Mouse (Mus musculus): ENCODE results near the gene Ifit3b. TPM values are rescaled to one million over a fixed set of nuclear protein-coding genes. Genes with fewer than 3 reads are reported as not detected.
"Not testable (repeated sequence)": the region's sequence is repeated elsewhere in the genome, so short reads cannot be mapped to it uniquely, and the experiment has no call there.

The Ifit3b gene
- 0.41 TPM in 1 of 2 replicates, not detected in the other for polyA plus RNA-seq (2014; fragmentation: Nextera tagmentation; extraction: Ambion mirVana)

DNA sequence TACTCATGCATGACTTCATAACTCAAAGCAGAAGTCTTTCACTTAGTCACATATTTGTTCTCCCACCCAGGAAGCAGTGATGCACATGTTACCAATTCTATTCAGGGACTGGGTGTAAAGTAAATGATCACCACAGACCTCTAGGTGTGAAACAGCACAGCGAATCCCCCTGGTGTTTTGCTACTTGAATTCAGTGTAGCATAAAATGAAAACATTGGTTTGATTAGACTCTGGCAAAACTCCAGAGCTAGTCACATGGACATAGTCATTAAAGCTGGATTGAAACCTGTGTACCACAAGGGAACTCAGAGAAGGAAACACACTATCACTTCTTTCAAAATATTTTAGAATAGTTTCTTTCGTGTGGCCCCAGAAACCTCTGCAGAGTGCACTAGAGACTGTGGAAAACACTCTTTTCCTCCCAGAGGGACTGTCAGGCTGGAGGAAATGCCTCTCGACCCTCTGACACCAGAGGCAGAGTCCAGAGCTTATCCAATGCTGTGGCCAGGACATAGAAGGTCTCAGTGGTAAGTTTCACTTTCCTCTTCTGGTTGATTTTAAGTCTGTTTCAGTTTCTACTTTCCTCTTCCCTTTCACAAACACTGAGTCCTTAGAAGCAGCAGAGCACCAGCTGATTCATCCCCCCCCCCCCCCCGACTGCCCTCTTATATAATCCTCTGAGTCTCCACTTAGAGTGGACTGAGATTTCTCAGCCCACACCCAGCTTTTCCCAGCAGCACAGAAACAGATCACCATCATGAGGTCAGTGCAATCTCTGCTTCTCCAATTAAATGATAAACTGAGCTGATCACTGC is at the start of gene Ifit3b:
Gene Ifit3b (plus strand): TSS at position 734 of the 815 bp plus-strand sequence.
- not testable (repeated sequence) for H3K4me1 ChIP-seq (ENCODE audit: control insufficient read depth, insufficient read depth, low read length); H3K4me3 ChIP-seq (ENCODE audit: low read length); H3K9me3 ChIP-seq (ENCODE audit: control insufficient read depth, low read length); H3K27me3 ChIP-seq (ENCODE audit: control insufficient read depth, insufficient read depth, low read length); H3K27ac ChIP-seq (ENCODE audit: low read depth, low read length); H3K4me2 ChIP-seq (replicated peaks; ENCODE audit: low read depth, low read length); H3K36me3 ChIP-seq (ENCODE audit: control insufficient read depth, insufficient read depth, low read length); H3K9ac ChIP-seq (ENCODE audit: low read depth, low read length)
- 42% methylated on average over 4 of the region's 4 CpGs for WGBS
- peak; percentile 77 for ATAC-seq (ENCODE audit: low FRiP score, low TSS enrichment)

GRCm38 (mm10) chr19:34562556-34562955 is 45.2 kb upstream of the Ifit3b start:
- ATAC-seq (ENCODE audit: low FRiP score, low TSS enrichment), result no peak
- H3K9ac ChIP-seq (ENCODE audit: low read depth, low read length), result no peak overlapping the region
- H3K4me3 ChIP-seq (ENCODE audit: low read length), result no peak overlapping the region
- H3K27me3 ChIP-seq (ENCODE audit: control insufficient read depth, insufficient read depth, low read length), result no peaks in the 10 kb centered on the region
- no peaks in the 10 kb centered on the region for H3K4me1 ChIP-seq (ENCODE audit: control insufficient read depth, insufficient read depth, low read length)
- no peak overlapping the region for H3K27ac ChIP-seq (ENCODE audit: low read depth, low read length)
- no peaks in the 10 kb centered on the region for H3K36me3 ChIP-seq (ENCODE audit: control insufficient read depth, insufficient read depth, low read length)
- no peak overlapping the region for H3K4me2 ChIP-seq (replicated peaks; ENCODE audit: low read depth, low read length)
- H3K9me3 ChIP-seq (ENCODE audit: control insufficient read depth, low read length), result no peaks in the 10 kb centered on the region

DNA sequence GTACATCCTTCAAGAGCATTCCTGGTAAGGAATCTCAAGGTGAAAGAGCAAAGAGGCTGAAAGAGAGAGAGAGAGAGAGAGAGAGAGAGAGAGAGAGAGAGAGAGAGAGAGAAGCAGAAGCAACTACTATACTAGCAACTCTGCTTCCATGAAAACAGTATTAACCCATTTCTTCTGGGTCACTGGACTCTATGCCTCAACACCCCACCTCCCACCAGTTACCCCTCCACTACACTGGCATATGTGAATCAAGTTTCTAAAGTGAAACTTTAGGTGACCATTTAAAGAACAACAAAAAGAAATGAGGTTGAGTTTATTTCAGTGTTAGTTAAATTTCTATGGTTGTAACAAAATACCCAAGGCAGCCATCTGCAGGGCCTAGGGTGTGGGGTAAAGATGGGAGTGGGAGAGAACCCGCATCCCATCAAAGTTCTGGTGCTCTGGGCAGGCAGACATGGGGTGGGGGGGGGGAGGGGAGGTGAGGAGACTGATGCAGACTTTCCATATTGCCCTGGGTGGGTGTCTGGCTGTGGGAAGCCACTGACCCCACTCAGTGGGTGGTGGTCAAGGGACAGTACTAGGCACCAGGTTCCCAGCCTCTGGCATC is 41.5 kb upstream of the Ifit3b start:
- 44% methylated on average over 1 of the region's 1 CpGs for WGBS
- H3K27me3 ChIP-seq (ENCODE audit: control insufficient read depth, insufficient read depth, low read length), result no peaks in the 10 kb centered on the region
- ATAC-seq (ENCODE audit: low FRiP score, low TSS enrichment), result peak; percentile 63

DNA sequence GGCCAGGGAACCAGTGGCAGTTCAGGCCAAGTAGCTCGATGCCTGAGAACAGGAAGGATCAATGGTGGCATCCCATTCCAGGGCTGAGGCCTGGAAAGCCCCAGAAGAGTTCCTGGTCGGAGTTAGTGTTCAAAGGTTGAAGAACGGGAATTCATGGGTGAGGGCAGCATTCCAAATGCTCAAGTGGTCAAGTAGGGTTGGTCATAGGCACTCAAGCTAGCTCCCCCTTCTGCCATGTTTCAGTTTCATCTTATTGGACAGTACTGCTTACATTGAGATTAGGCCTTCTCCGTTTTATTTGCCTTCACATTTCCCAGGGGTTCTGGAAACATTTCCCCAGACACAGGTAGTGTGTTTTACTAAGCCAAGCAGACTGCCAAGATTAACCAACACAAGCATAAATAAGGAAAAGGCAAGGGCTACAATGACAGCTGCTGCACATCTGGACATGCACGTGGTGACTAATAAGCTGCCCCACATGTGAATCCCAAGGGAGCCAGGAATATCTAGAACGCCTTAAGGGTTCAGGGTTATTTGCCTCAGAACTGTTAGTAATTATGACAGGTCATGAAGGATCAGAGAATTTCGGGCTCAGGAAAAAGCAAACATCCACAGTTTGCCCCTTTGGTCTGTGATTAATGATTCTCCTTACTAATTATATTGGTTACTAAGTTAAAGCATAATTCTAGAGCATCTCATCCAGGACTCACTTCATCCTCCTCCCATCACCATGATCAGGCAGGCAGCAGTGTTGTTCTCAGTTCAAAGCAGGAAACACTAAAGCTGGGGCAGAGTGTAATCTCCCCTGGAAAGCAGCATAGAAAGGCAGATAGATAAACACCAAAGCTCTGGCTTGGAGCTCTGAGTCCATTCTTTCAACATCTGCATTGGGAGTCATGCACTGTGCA is 38.5 kb upstream of the Ifit3b start:
- no peak overlapping the region for H3K27ac ChIP-seq (ENCODE audit: low read depth, low read length)
- ATAC-seq (ENCODE audit: low FRiP score, low TSS enrichment), result peak; percentile 74; the same call in 1 of the 2 replicates
- no peak overlapping the region for H3K9ac ChIP-seq (ENCODE audit: low read depth, low read length)
- 58% methylated on average over 7 of the region's 7 CpGs for WGBS
- H3K4me3 ChIP-seq (ENCODE audit: low read length), result no peak overlapping the region
- no peak overlapping the region for H3K4me2 ChIP-seq (replicated peaks; ENCODE audit: low read depth, low read length)
- no peaks in the 10 kb centered on the region for H3K27me3 ChIP-seq (ENCODE audit: control insufficient read depth, insufficient read depth, low read length)
- no peaks in the 10 kb centered on the region for H3K9me3 ChIP-seq (ENCODE audit: control insufficient read depth, low read length)
- 0 out of 2 replicates have a peak, but pooled peaks cover 13% of the 10 kb centered on the region for H3K4me1 ChIP-seq (ENCODE audit: control insufficient read depth, insufficient read depth, low read length)
- no peaks in the 10 kb centered on the region for H3K36me3 ChIP-seq (ENCODE audit: control insufficient read depth, insufficient read depth, low read length)

More for the DNA sequence above, 41.5 kb upstream of the Ifit3b start:
- H3K4me2 ChIP-seq (replicated peaks; ENCODE audit: low read depth, low read length), result no peak overlapping the region
- no peak overlapping the region for H3K9ac ChIP-seq (ENCODE audit: low read depth, low read length)
- H3K4me3 ChIP-seq (ENCODE audit: low read length), result no peak overlapping the region
- H3K9me3 ChIP-seq (ENCODE audit: control insufficient read depth, low read length), result no peaks in the 10 kb centered on the region
- H3K36me3 ChIP-seq (ENCODE audit: control insufficient read depth, insufficient read depth, low read length), result no peaks in the 10 kb centered on the region
- 0 out of 2 replicates have a peak, but pooled peaks cover 13% of the 10 kb centered on the region for H3K4me1 ChIP-seq (ENCODE audit: control insufficient read depth, insufficient read depth, low read length)
- H3K27ac ChIP-seq (ENCODE audit: low read depth, low read length), result no peak overlapping the region

DNA sequence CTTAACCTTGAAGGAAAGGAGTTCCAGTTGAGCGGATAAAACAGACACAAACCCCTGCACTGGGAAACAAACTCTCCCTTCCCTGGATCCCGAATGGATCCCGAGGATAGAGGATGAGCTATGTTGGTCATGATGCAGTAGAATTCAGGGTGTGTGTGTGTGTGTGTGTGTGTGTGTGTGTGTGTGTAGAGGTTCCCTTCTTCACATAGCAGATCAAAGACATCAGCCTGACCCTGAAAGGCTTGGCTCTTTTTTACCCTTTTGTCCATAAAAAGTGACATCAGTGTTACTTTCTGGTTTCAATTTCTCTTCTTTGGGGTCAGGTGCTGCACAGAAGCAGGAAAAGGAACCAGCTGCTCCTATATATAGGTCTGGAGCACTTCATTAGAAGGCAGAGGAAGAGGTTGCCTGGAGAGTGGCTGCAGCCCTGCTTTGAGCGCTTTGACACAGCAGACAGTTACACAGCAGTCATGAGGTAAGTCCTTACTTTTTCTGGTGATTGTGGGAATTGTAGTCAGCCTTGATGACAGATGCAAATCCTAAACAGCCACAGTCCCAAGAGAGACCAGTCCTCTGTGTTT is 37.8 kb upstream of the Ifit3b start:
- 34% methylated on average over 4 of the region's 4 CpGs for WGBS
- Histone ChIP-seq H3K27ac (ENCODE audit: low read depth, low read length) (no peak overlapping the region), H3K9me3 (ENCODE audit: control insufficient read depth, low read length) (no peaks in the 10 kb centered on the region), H3K9ac (ENCODE audit: low read depth, low read length) (no peak overlapping the region), H3K27me3 (ENCODE audit: control insufficient read depth, insufficient read depth, low read length) (no peaks in the 10 kb centered on the region), H3K36me3 (ENCODE audit: control insufficient read depth, insufficient read depth, low read length) (no peaks in the 10 kb centered on the region), H3K4me2 (replicated peaks; ENCODE audit: low read depth, low read length) (no peak overlapping the region), H3K4me3 (ENCODE audit: low read length) (no peak overlapping the region), H3K4me1 (ENCODE audit: control insufficient read depth, insufficient read depth, low read length) (0 out of 2 replicates have a peak, but pooled peaks cover 13% of the 10 kb centered on the region)
- ATAC-seq (ENCODE audit: low FRiP score, low TSS enrichment), result peak; percentile 66

DNA sequence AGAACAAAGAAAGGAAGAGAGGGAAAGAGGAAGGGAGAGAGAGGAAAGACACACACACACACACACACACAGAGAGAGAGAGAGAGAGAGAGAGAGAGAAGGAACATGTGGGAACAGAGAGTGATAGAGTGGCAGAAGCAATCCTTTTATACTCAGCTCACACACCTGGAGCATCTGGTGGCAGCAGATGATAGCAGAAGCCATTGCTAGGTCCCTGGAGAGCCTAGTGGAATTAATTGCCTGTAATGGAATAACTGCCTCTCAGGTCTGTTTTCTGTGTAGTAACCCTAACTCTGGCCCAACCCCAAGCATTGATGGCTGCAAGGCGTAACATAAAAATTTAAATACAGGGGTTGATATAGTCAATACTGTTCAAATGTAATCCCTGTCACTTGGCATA is 36.7 kb upstream of the Ifit3b start:
- Histone ChIP-seq H3K27ac (ENCODE audit: low read depth, low read length) (no peak overlapping the region), H3K4me2 (replicated peaks; ENCODE audit: low read depth, low read length) (no peak overlapping the region), H3K27me3 (ENCODE audit: control insufficient read depth, insufficient read depth, low read length) (no peaks in the 10 kb centered on the region)

GRCm38 (mm10) chr19:34573650-34574049 is 34.1 kb upstream of the Ifit3b start:
- ATAC-seq (ENCODE audit: low FRiP score, low TSS enrichment), result no peak
- Histone ChIP-seq H3K4me1 (ENCODE audit: control insufficient read depth, insufficient read depth, low read length) (0 out of 2 replicates have a peak, but pooled peaks cover 13% of the 10 kb centered on the region), H3K4me3 (ENCODE audit: low read length) (no peak overlapping the region), H3K36me3 (ENCODE audit: control insufficient read depth, insufficient read depth, low read length) (no peaks in the 10 kb centered on the region), H3K27ac (ENCODE audit: low read depth, low read length) (no peak overlapping the region), H3K9me3 (ENCODE audit: control insufficient read depth, low read length) (no peaks in the 10 kb centered on the region), H3K27me3 (ENCODE audit: control insufficient read depth, insufficient read depth, low read length) (no peaks in the 10 kb centered on the region), H3K9ac (ENCODE audit: low read depth, low read length) (no peak overlapping the region), H3K4me2 (replicated peaks; ENCODE audit: low read depth, low read length) (no peak overlapping the region)
- 95% methylated on average over 5 of the region's 5 CpGs for WGBS

More for the DNA sequence above, 36.7 kb upstream of the Ifit3b start:
- Histone ChIP-seq H3K36me3 (ENCODE audit: control insufficient read depth, insufficient read depth, low read length) (no peaks in the 10 kb centered on the region), H3K9me3 (ENCODE audit: control insufficient read depth, low read length) (no peaks in the 10 kb centered on the region), H3K9ac (ENCODE audit: low read depth, low read length) (no peak overlapping the region), H3K4me1 (ENCODE audit: control insufficient read depth, insufficient read depth, low read length) (0 out of 2 replicates have a peak, but pooled peaks cover 13% of the 10 kb centered on the region), H3K4me3 (ENCODE audit: low read length) (no peak overlapping the region)
- ATAC-seq (ENCODE audit: low FRiP score, low TSS enrichment), result no peak
- whole genome bisulfite sequencing, result 96% methylated on average over 1 of the region's 1 CpGs

- WGBS, result 93% methylated on average over 1 of the region's 1 CpGs
- no peak overlapping the region for H3K4me3 ChIP-seq (ENCODE audit: low read length)
- no peaks in the 10 kb centered on the region for H3K9me3 ChIP-seq (ENCODE audit: control insufficient read depth, low read length)
- H3K4me1 ChIP-seq (ENCODE audit: control insufficient read depth, insufficient read depth, low read length), result no peaks in the 10 kb centered on the region
- H3K27ac ChIP-seq (ENCODE audit: low read depth, low read length), result no peak overlapping the region
- H3K4me2 ChIP-seq (replicated peaks; ENCODE audit: low read depth, low read length), result no peak overlapping the region
- no peaks in the 10 kb centered on the region for H3K36me3 ChIP-seq (ENCODE audit: control insufficient read depth, insufficient read depth, low read length)
- H3K27me3 ChIP-seq (ENCODE audit: control insufficient read depth, insufficient read depth, low read length), result no peaks in the 10 kb centered on the region
- no peak overlapping the region for H3K9ac ChIP-seq (ENCODE audit: low read depth, low read length)
- no peak for ATAC-seq (ENCODE audit: low FRiP score, low TSS enrichment)
These were observed 30.6 kb upstream of the Ifit3b start for GRCm38 (mm10) chr19:34577121-34577520.

Data from kidney, embryonic 14.5 days (tissue).